Mouse (Mus musculus): Measurements from ENCODE around the gene Peg3. TPM values are rescaled to one million over a fixed set of nuclear protein-coding genes. Genes with fewer than 3 reads are reported as not detected.
A peak's percentile ranks its signal among the peaks of the same experiment; 100 is the strongest.

Gene Peg3
- polyA plus RNA-seq, 1 experiment: 53.8 TPM

- peaks cover 18% of the 10 kb centered on the region for H3K36me3 ChIP-seq (ENCODE audit: control insufficient read depth, insufficient read depth)
- no peaks in the 10 kb centered on the region for H3K27me3 ChIP-seq (ENCODE audit: control insufficient read depth, insufficient read depth, insufficient read length)
- H3K4me3 ChIP-seq (ENCODE audit: insufficient read depth, poor library complexity, severe bottlenecking): no peak overlapping the region
- H3K79me3 ChIP-seq (ENCODE audit: low read depth): no peaks in the 10 kb centered on the region
- TF ChIP-seq MYOG (IDR thresholded peaks at IDR 0.05; ENCODE audit: control insufficient read depth, extremely low read depth, insufficient read length): no peak
- TF ChIP-seq MYOD1 (IDR thresholded peaks at IDR 0.05; ENCODE audit: control insufficient read depth, insufficient read length, low read depth): no peak
- TF ChIP-seq MAX (IDR thresholded peaks at IDR 0.05): no peak
- no peak for TF ChIP-seq FOSL1 (IDR thresholded peaks at IDR 0.05; ENCODE audit: insufficient read depth, low read length, poor library complexity, severe bottlenecking)
- TF ChIP-seq CEBPB (IDR thresholded peaks at IDR 0.05; ENCODE audit: low read depth): no peak
- TF ChIP-seq CTCF (IDR thresholded peaks at IDR 0.05; ENCODE audit: control insufficient read depth, insufficient read depth, insufficient read length): no peak
- no peak for TF ChIP-seq USF1 (IDR thresholded peaks at IDR 0.05; ENCODE audit: low read depth)
- no peaks in the 10 kb centered on the region for H3K79me2 ChIP-seq (ENCODE audit: control insufficient read depth, insufficient read depth)
- no peak overlapping the region for H3ac ChIP-seq (ENCODE audit: control insufficient read depth, insufficient read length, low read depth)
Measured at GRCm38 (mm10) chr7:6708451-6709180, 21.6 kb downstream of the Peg3 start.

GRCm38 (mm10) chr7:6707416-6708015, 22.7 kb downstream of the Peg3 start:
- Histone ChIP-seq H3K27me3 (ENCODE audit: control insufficient read depth, insufficient read depth, insufficient read length) (no peaks in the 10 kb centered on the region), H3ac (ENCODE audit: control insufficient read depth, insufficient read length, low read depth) (no peak overlapping the region), H3K4me3 (ENCODE audit: insufficient read depth, poor library complexity, severe bottlenecking) (no peak overlapping the region), H3K79me2 (ENCODE audit: control insufficient read depth, insufficient read depth) (no peaks in the 10 kb centered on the region), H3K36me3 (ENCODE audit: control insufficient read depth, insufficient read depth) (peaks cover 18% of the 10 kb centered on the region), H3K79me3 (ENCODE audit: low read depth) (no peaks in the 10 kb centered on the region)
- TF ChIP-seq MYOD1 (IDR thresholded peaks at IDR 0.05; ENCODE audit: control insufficient read depth, insufficient read length, low read depth) (no peak), MAX (IDR thresholded peaks at IDR 0.05) (no peak), MYOG (IDR thresholded peaks at IDR 0.05; ENCODE audit: control insufficient read depth, extremely low read depth, insufficient read length) (no peak), FOSL1 (IDR thresholded peaks at IDR 0.05; ENCODE audit: insufficient read depth, low read length, poor library complexity, severe bottlenecking) (no peak), CEBPB (IDR thresholded peaks at IDR 0.05; ENCODE audit: low read depth) (no peak), USF1 (IDR thresholded peaks at IDR 0.05; ENCODE audit: low read depth) (no peak), CTCF (IDR thresholded peaks at IDR 0.05; ENCODE audit: control insufficient read depth, insufficient read depth, insufficient read length) (no peak)

- TF ChIP-seq MYOD1 (IDR thresholded peaks at IDR 0.05; ENCODE audit: control insufficient read depth, insufficient read length, low read depth) (no peak), CEBPB (IDR thresholded peaks at IDR 0.05; ENCODE audit: low read depth) (no peak), CTCF (IDR thresholded peaks at IDR 0.05; ENCODE audit: control insufficient read depth, insufficient read depth, insufficient read length) (no peak), MAX (IDR thresholded peaks at IDR 0.05) (no peak), USF1 (IDR thresholded peaks at IDR 0.05; ENCODE audit: low read depth) (no peak), MYOG (IDR thresholded peaks at IDR 0.05; ENCODE audit: control insufficient read depth, extremely low read depth, insufficient read length) (no peak), FOSL1 (IDR thresholded peaks at IDR 0.05; ENCODE audit: insufficient read depth, low read length, poor library complexity, severe bottlenecking) (no peak)
- Histone ChIP-seq H3K36me3 (ENCODE audit: control insufficient read depth, insufficient read depth) (no peaks in the 10 kb centered on the region), H3K79me3 (ENCODE audit: low read depth) (no peaks in the 10 kb centered on the region)
Measured at GRCm38 (mm10) chr7:6699230-6699629, 31.0 kb downstream of the Peg3 start.

GRCm38 (mm10) chr7:6696241-6697045, 33.8 kb downstream of the Peg3 start, which contains the start of gene Zim1:
Gene Zim1, minus strand, starts transcription at chr7:6696450.
- Histone ChIP-seq H3K27me3 (ENCODE audit: control insufficient read depth, insufficient read depth, insufficient read length) (no peaks in the 10 kb centered on the region), H3K79me3 (ENCODE audit: low read depth) (no peaks in the 10 kb centered on the region), H3ac (ENCODE audit: control insufficient read depth, insufficient read length, low read depth) (peak within 1 kb of the TSS; percentile 87), H3K36me3 (ENCODE audit: control insufficient read depth, insufficient read depth) (no peaks in the 10 kb centered on the region), H3K4me3 (ENCODE audit: insufficient read depth, poor library complexity, severe bottlenecking) (peak within 1 kb of the TSS; percentile 21), H3K79me2 (ENCODE audit: control insufficient read depth, insufficient read depth) (no peaks in the 10 kb centered on the region)
- no peak for TF ChIP-seq USF1 (IDR thresholded peaks at IDR 0.05; ENCODE audit: low read depth)
- TF ChIP-seq CEBPB (IDR thresholded peaks at IDR 0.05; ENCODE audit: low read depth): no peak
- no peak for TF ChIP-seq MYOG (IDR thresholded peaks at IDR 0.05; ENCODE audit: control insufficient read depth, extremely low read depth, insufficient read length)

More at GRCm38 (mm10) chr7:6699230-6699629, 31.0 kb downstream of the Peg3 start:
- Histone ChIP-seq H3K79me2 (ENCODE audit: control insufficient read depth, insufficient read depth) (no peaks in the 10 kb centered on the region), H3K4me3 (ENCODE audit: insufficient read depth, poor library complexity, severe bottlenecking) (no peak overlapping the region), H3K27me3 (ENCODE audit: control insufficient read depth, insufficient read depth, insufficient read length) (no peaks in the 10 kb centered on the region), H3ac (ENCODE audit: control insufficient read depth, insufficient read length, low read depth) (no peak overlapping the region)

GRCm38 (mm10) chr7:6685511-6685910, 44.7 kb downstream of the Peg3 start:
- H3K36me3 ChIP-seq (ENCODE audit: control insufficient read depth, insufficient read depth): no peaks in the 10 kb centered on the region
- TF ChIP-seq MAX (IDR thresholded peaks at IDR 0.05): no peak
- TF ChIP-seq CEBPB (IDR thresholded peaks at IDR 0.05; ENCODE audit: low read depth): no peak
- no peak for TF ChIP-seq FOSL1 (IDR thresholded peaks at IDR 0.05; ENCODE audit: insufficient read depth, low read length, poor library complexity, severe bottlenecking)
- no peak for TF ChIP-seq USF1 (IDR thresholded peaks at IDR 0.05; ENCODE audit: low read depth)
- TF ChIP-seq MYOG (IDR thresholded peaks at IDR 0.05; ENCODE audit: control insufficient read depth, extremely low read depth, insufficient read length): no peak
- no peak for TF ChIP-seq MYOD1 (IDR thresholded peaks at IDR 0.05; ENCODE audit: control insufficient read depth, insufficient read length, low read depth)
- no peak for TF ChIP-seq CTCF (IDR thresholded peaks at IDR 0.05; ENCODE audit: control insufficient read depth, insufficient read depth, insufficient read length)

More at GRCm38 (mm10) chr7:6685511-6685910, 44.7 kb downstream of the Peg3 start:
- no peak overlapping the region for H3K4me3 ChIP-seq (ENCODE audit: insufficient read depth, poor library complexity, severe bottlenecking)
- no peaks in the 10 kb centered on the region for H3K79me3 ChIP-seq (ENCODE audit: low read depth)
- no peaks in the 10 kb centered on the region for H3K79me2 ChIP-seq (ENCODE audit: control insufficient read depth, insufficient read depth)
- H3ac ChIP-seq (ENCODE audit: control insufficient read depth, insufficient read length, low read depth): no peak overlapping the region
- no peaks in the 10 kb centered on the region for H3K27me3 ChIP-seq (ENCODE audit: control insufficient read depth, insufficient read depth, insufficient read length)

Measured in C2C12 (cell line).